Mouse (Mus musculus) intestine, embryonic 15.5 days (tissue): Measurements from ENCODE around the gene Nxnl2. TPM values are rescaled to one million over a fixed set of nuclear protein-coding genes. Genes with fewer than 3 reads are reported as not detected.

Experiments used
- ATAC-seq: fragments of 200-750 bp; cut with Nextera tagmentation; 2 replicates; pipeline ENCODE4 v1.8.0; 2017; ENCODE audit warnings: moderate TSS enrichment, moderate library complexity
- H3K27ac ChIP-seq: fragments of 300-500 bp; sonication (generic); 2 replicates; pipeline ENCODE4 v1.5.1; 2015; ENCODE audit warnings: mild to moderate bottlenecking, inconsistent platforms
- H3K27me3 ChIP-seq: fragments of 300-500 bp; sonication (generic); replicated peaks from 2 replicates; pipeline ENCODE4 v1.6.1; 2015; ENCODE audit warnings: inconsistent platforms
- H3K36me3 ChIP-seq: fragments of 300-500 bp; sonication (generic); 2 replicates; pipeline ENCODE4 v1.6.1; 2015; ENCODE audit warnings: inconsistent platforms
- H3K4me1 ChIP-seq: fragments of 300-500 bp; sonication (generic); replicated peaks from 2 replicates; pipeline ENCODE4 v1.6.1; 2015; ENCODE audit warnings: inconsistent platforms
- H3K4me2 ChIP-seq: fragments of 300-500 bp; sonication (generic); replicated peaks from 2 replicates; pipeline ENCODE4 v1.6.1; 2015; ENCODE audit warnings: mild to moderate bottlenecking, inconsistent platforms
- H3K4me3 ChIP-seq: fragments of 300-500 bp; sonication (generic); replicated peaks from 2 replicates; pipeline ENCODE4 v1.5.1; 2015; ENCODE audit warnings: inconsistent platforms
- H3K9ac ChIP-seq: fragments of 300-500 bp; sonication (generic); 2 replicates; pipeline ENCODE4 v1.6.1; 2015; ENCODE audit warnings: inconsistent platforms
- H3K9me3 ChIP-seq: fragments of 300-500 bp; sonication (generic); 2 replicates; pipeline ENCODE4 v1.6.1; 2016; ENCODE audit warnings: inconsistent platforms
- WGBS: fragments of 180-500 bp; shearing (Covaris S2); methylation state at CpG from one replicate; pipeline ENCODE4 v1.1.7; 2015; 5-methylcytosine and 5-hydroxymethylcytosine counted together
- polyA plus RNA-seq: library from polyadenylated mRNA; unstranded; fragments of >200 nt; fragmentation: Nextera tagmentation; extraction: Ambion mirVana; gene quantifications from 2 replicates; pipeline ENCODE4 v1.2.1, GENCODE M21; 2015

Nxnl2 gene
- polyA plus RNA-seq, 1 experiment from 2014 or later: 2.1 TPM

GRCm38 (mm10) chr13:51153670-51154030 lies 17.2 kb upstream of the Nxnl2 start:
- Histone ChIP-seq H3K36me3 (peaks cover 17% of the 10 kb centered on the region), H3K4me2 (no peak overlapping the region), H3K27ac (peak overlapping the region; percentile 79), H3K9me3 (no peaks in the 10 kb centered on the region), H3K27me3 (no peaks in the 10 kb centered on the region), H3K9ac (no peak overlapping the region), H3K4me1 (no peaks in the 10 kb centered on the region; the same call in 1 of the 2 replicates), H3K4me3 (no peak overlapping the region)
- peak; percentile 79 for ATAC-seq
- WGBS: 81% methylated on average over 4 of the region's 4 CpGs

- WGBS: 88% methylated on average over 15 of the region's 15 CpGs
- Histone ChIP-seq H3K9ac (no peak overlapping the region), H3K36me3 (peaks cover 10% of the 10 kb centered on the region), H3K9me3 (no peaks in the 10 kb centered on the region), H3K4me3 (no peak overlapping the region), H3K27me3 (no peaks in the 10 kb centered on the region), H3K27ac (no peak overlapping the region), H3K4me2 (no peak overlapping the region), H3K4me1 (no peaks in the 10 kb centered on the region; the same call in 1 of the 2 replicates)
- no peak for ATAC-seq
These were observed 15.4 kb upstream of the Nxnl2 start for GRCm38 (mm10) chr13:51155178-51156013.

DNA sequence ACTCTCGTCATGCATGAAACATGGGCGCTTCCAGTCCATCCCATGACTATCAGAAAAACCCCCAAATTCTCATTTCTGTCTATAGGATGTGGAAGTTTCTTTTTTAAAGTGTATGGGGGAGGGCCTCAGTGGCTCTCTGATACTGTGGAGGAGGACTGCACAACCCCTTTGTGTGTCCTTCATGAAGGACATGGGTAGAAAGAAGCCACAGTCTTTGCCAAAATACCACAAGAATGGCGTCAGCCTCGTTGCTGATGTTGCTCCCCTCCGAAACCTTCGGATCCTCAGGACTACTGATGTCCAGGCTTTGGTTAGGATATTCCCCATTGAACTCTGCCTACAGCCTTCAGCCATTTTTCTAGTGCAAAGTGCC lies 14.8 kb upstream of the Nxnl2 start:
- Histone ChIP-seq H3K27me3 (no peaks in the 10 kb centered on the region), H3K4me2 (no peak overlapping the region), H3K36me3 (peaks cover 10% of the 10 kb centered on the region; the same call in 1 of the 2 replicates), H3K4me1 (no peaks in the 10 kb centered on the region; the same call in 1 of the 2 replicates), H3K27ac (no peak overlapping the region), H3K9me3 (no peaks in the 10 kb centered on the region), H3K9ac (no peak overlapping the region), H3K4me3 (no peak overlapping the region)
- ATAC-seq: no peak
- 96% methylated on average over 6 of the region's 6 CpGs for whole genome bisulfite sequencing

DNA sequence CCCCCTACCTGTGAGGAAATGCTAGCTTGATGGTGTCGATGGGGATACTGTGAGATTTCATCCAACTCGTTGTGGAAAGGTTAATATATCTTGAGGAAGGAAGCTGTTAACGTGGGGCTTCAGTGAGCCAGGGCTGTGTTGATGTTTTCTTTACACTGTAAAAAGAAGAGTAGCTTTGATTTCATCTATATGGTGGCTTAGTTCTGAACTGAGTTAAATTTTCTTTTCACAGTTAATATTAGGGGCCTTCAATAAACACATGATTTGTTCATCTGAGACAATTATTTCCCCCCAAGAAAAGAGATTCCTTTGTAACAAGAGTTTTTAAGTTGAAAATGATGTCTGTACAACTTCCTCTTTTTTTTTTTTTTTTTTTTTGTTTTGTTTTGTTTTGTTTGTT lies 13.5 kb upstream of the Nxnl2 start:
- no peaks in the 10 kb centered on the region for H3K27me3 ChIP-seq
- no peak overlapping the region for H3K27ac ChIP-seq
- no peak overlapping the region for H3K9ac ChIP-seq
- no peak overlapping the region for H3K4me3 ChIP-seq
- no peak overlapping the region for H3K4me2 ChIP-seq
- H3K4me1 ChIP-seq: peaks cover 3% of the 10 kb centered on the region; the same call in 1 of the 2 replicates
- H3K36me3 ChIP-seq: peaks cover 10% of the 10 kb centered on the region; the same call in 1 of the 2 replicates
- no peak for ATAC-seq
- H3K9me3 ChIP-seq: no peaks in the 10 kb centered on the region
- 70% methylated on average over 3 of the region's 3 CpGs for WGBS

- Histone ChIP-seq H3K27ac (no peak overlapping the region), H3K9ac (no peak overlapping the region), H3K36me3 (peaks cover 3% of the 10 kb centered on the region; the same call in 1 of the 2 replicates), H3K4me2 (no peak overlapping the region), H3K4me3 (no peak overlapping the region), H3K4me1 (0 out of 2 replicates have a peak, but pooled peaks cover 3% of the 10 kb centered on the region), H3K9me3 (no peaks in the 10 kb centered on the region), H3K27me3 (no peaks in the 10 kb centered on the region)
- WGBS: 61% methylated on average over 2 of the region's 2 CpGs
- ATAC-seq: no peak
These were observed 9.2 kb upstream of the Nxnl2 start for GRCm38 (mm10) chr13:51161672-51162071.

DNA sequence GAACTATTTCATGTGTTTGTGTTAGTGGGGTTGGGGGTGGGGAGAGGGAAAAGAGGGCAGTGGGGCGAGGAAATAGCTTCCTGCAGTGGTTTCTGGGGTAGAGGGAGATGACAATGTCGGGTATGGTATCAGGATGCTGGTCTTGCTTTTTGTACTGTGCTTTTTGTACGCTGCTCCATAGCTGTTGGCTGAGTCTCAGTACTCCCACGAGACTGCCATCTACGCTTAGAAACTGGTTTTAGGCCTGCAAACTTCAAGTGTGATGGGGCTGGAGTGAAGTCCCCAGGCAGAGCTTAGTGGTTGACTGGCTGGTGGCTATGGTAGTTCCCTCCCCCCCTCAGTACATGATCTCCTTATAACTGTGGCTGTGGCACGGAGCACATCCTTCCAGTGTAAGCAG lies 8.6 kb upstream of the Nxnl2 start:
- Histone ChIP-seq H3K27ac (no peak overlapping the region), H3K9ac (no peak overlapping the region), H3K9me3 (no peaks in the 10 kb centered on the region), H3K4me3 (no peak overlapping the region), H3K36me3 (peaks cover 3% of the 10 kb centered on the region; the same call in 1 of the 2 replicates), H3K4me1 (0 out of 2 replicates have a peak, but pooled peaks cover 3% of the 10 kb centered on the region), H3K4me2 (no peak overlapping the region), H3K27me3 (no peaks in the 10 kb centered on the region)
- ATAC-seq: no peak
- WGBS: 87% methylated on average over 6 of the region's 6 CpGs

DNA sequence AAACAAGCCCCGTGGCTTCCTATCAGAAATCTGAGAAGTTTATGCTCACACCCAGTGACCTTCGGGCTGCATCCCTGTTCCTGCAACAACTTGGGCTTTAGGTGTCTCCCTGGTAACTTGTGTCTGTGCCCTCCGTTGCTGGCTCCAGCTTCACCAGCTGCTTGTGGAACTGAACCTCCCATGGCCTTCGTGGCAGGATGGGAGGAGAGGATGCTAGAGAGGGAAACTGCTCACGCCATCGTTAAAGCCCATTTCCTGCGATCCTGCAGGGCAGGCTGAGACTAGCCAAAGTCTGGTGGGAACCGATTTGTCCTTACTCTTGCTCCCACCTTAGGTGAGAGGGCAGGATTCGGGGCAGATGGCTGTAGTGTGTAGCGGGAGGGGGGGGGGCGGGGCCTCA lies 4.1 kb upstream of the Nxnl2 start:
- ATAC-seq: no peak
- no peak overlapping the region for H3K9ac ChIP-seq
- H3K27ac ChIP-seq: no peak overlapping the region
- H3K36me3 ChIP-seq: no peaks in the 10 kb centered on the region
- no peaks in the 10 kb centered on the region for H3K9me3 ChIP-seq
- no peak overlapping the region for H3K4me2 ChIP-seq
- WGBS: 45% methylated on average over 9 of the region's 11 CpGs
- H3K4me3 ChIP-seq: no peak overlapping the region
- peaks cover 16% of the 10 kb centered on the region; the same call in 1 of the 2 replicates for H3K4me1 ChIP-seq
- H3K27me3 ChIP-seq: no peaks in the 10 kb centered on the region

DNA sequence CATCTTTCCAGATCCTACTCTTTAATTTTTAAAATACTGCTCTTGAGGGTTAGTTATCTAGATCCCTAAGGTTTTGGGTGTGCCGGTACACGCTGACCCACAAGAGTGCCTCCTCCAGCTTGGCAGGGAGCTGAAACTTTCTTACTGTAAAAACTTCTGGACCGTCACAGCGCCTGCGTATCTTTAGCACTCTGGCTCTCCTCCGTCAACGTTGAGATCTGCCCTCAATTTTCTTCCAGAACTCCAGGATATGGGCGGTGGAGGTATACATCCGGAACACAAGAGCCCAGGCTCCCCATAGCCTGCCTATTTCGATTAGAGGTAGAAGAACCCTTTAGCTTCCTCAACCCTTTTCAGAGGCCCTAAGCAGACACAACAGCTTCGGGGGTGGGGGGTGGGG lies 607 bp upstream of the Nxnl2 start:
- Histone ChIP-seq H3K36me3 (no peaks in the 10 kb centered on the region), H3K9me3 (no peaks in the 10 kb centered on the region), H3K4me3 (peak overlapping the region; percentile 54), H3K27ac (no peak overlapping the region), H3K27me3 (no peaks in the 10 kb centered on the region; the same call in 1 of the 2 replicates), H3K4me1 (peaks cover 14% of the 10 kb centered on the region; the same call in 1 of the 2 replicates), H3K4me2 (peak overlapping the region; percentile 98), H3K9ac (no peak overlapping the region)
- 24% methylated on average over 11 of the region's 11 CpGs for WGBS
- ATAC-seq: no peak

- H3K9me3 ChIP-seq: no peaks in the 10 kb centered on the region
- 94% methylated on average over 7 of the region's 7 CpGs for WGBS
- H3K27ac ChIP-seq: no peak overlapping the region
- H3K4me2 ChIP-seq: no peak overlapping the region
- no peaks in the 10 kb centered on the region for H3K36me3 ChIP-seq
- no peak overlapping the region for H3K4me3 ChIP-seq
- no peaks in the 10 kb centered on the region; the same call in 1 of the 2 replicates for H3K27me3 ChIP-seq
- peaks cover 14% of the 10 kb centered on the region; the same call in 1 of the 2 replicates for H3K4me1 ChIP-seq
- H3K9ac ChIP-seq: no peak overlapping the region
- ATAC-seq: no peak
These were observed 1.8 kb downstream of the Nxnl2 start for GRCm38 (mm10) chr13:51172601-51173000.

DNA sequence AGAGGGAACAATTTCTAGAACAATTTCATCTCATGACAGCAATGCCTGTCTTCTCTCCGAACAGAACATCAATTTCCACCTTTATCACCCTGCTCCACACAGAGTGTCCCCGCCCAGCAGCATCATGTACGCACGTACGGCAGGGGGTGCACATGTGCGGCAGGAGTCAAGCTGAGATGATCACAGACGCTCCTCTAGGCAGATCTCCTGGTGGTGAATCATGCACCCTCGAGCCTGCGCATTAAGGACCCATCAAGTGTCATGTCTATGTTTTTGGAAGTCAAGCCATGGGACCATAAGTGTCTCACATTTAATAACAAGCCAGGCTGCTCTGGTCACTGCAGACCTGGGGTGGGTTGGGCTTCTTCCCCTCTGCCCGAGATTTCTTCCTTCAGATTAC lies 8.1 kb downstream of the Nxnl2 start:
- no peak overlapping the region for H3K4me3 ChIP-seq
- no peak overlapping the region for H3K27ac ChIP-seq
- no peak overlapping the region for H3K9ac ChIP-seq
- no peak overlapping the region for H3K4me2 ChIP-seq
- no peak for ATAC-seq
- H3K4me1 ChIP-seq: no peaks in the 10 kb centered on the region
- no peaks in the 10 kb centered on the region for H3K9me3 ChIP-seq
- no peaks in the 10 kb centered on the region for H3K27me3 ChIP-seq
- no peaks in the 10 kb centered on the region for H3K36me3 ChIP-seq
- WGBS: 80% methylated on average over 10 of the region's 10 CpGs

DNA sequence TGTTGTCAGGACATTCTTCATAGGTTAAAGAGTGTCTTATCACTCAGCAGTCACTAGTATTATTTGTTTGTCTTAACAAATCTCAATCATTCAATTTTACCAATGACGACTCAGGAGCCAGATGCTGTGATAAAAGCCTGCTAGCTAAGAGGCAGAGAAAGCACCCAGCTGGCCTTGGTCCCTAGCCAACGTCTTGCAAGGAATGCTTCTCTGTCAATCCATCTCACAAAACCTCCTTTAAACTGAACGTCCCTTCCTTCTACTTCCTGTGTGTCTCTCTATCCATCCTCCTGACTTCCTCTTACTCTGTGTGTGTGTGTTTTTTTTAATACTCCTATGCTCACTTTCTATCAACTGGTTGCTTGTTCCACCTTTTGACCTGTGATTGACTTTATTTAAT lies 8.5 kb downstream of the Nxnl2 start:
- H3K27me3 ChIP-seq: no peaks in the 10 kb centered on the region
- H3K9me3 ChIP-seq: no peaks in the 10 kb centered on the region
- H3K4me2 ChIP-seq: no peak overlapping the region
- no peak overlapping the region for H3K9ac ChIP-seq
- H3K27ac ChIP-seq: no peak overlapping the region
- no peak overlapping the region for H3K4me3 ChIP-seq
- no peak for ATAC-seq
- H3K36me3 ChIP-seq: no peaks in the 10 kb centered on the region
- WGBS: 26% methylated on average over 3 of the region's 3 CpGs
- H3K4me1 ChIP-seq: no peaks in the 10 kb centered on the region

- no peak for ATAC-seq
- WGBS: 68% methylated on average over 7 of the region's 7 CpGs
These were observed 11.4 kb downstream of the Nxnl2 start for GRCm38 (mm10) chr13:51182236-51182635.

DNA sequence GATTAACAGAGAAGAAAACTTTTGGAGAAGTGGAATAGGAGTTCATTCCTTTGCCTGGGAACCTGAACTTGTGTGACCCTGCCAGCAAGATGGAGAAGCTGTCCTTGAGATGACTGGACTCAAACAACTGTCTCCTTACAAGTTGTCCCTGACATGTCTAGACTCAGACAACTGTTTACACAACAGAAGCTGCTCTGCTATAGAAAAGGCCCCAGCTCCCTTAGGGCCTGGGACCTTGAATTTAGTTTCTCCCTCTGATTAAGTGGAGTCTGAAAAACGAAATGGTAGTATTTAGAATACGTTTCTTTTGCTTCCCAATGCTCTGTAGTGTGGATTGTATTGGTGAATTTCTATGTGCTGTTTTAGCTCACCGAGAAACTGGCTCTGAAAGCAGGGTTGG lies 14.1 kb downstream of the Nxnl2 start:
- Histone ChIP-seq H3K27ac (no peak overlapping the region), H3K9me3 (no peaks in the 10 kb centered on the region), H3K4me3 (no peak overlapping the region), H3K4me2 (no peak overlapping the region), H3K27me3 (no peaks in the 10 kb centered on the region), H3K9ac (no peak overlapping the region), H3K36me3 (no peaks in the 10 kb centered on the region), H3K4me1 (no peaks in the 10 kb centered on the region)
- 70% methylated on average over 3 of the region's 3 CpGs for WGBS
- ATAC-seq: no peak

More at GRCm38 (mm10) chr13:51182236-51182635, 11.4 kb downstream of the Nxnl2 start:
- no peak overlapping the region for H3K9ac ChIP-seq
- no peak overlapping the region for H3K4me3 ChIP-seq
- H3K9me3 ChIP-seq: no peaks in the 10 kb centered on the region
- no peak overlapping the region for H3K27ac ChIP-seq
- no peaks in the 10 kb centered on the region for H3K36me3 ChIP-seq
- H3K4me2 ChIP-seq: no peak overlapping the region
- H3K27me3 ChIP-seq: no peaks in the 10 kb centered on the region
- H3K4me1 ChIP-seq: no peaks in the 10 kb centered on the region
